Mouse (Mus musculus) E14TG2a.4 (cell line): ENCODE data around the gene Neurod1.

Experiments
- H3K27me3 ChIP-seq: 2 replicates; pipeline ENCODE4 v1.6.1; 2014; ENCODE audit warnings: low read length, control low read depth; ENCODE audit not compliant: insufficient read depth
- H3K36me3 ChIP-seq: 2 replicates; pipeline ENCODE4 v1.6.1; 2014; ENCODE audit warnings: low read length, control low read depth; ENCODE audit not compliant: insufficient read depth
- H3K4me1 ChIP-seq: replicated peaks from 2 replicates; pipeline ENCODE4 v1.6.1; 2014; ENCODE audit warnings: low read depth, low read length, control low read depth
- H3K4me3 ChIP-seq: replicated peaks from 2 replicates; pipeline ENCODE4 v1.5.1; 2014; ENCODE audit warnings: mild to moderate bottlenecking, low read length
- H3K9me3 ChIP-seq: 2 replicates; pipeline ENCODE4 v1.6.1; 2014; ENCODE audit warnings: low read length, control low read depth
- CTCF ChIP-seq: conservative IDR thresholded peaks from 2 replicates; pipeline ENCODE4 v1.5.1; 2014; ENCODE audit warnings: low read length
- NANOG ChIP-seq: IDR thresholded peaks from 2 replicates; pipeline ENCODE4 v1.6.1; 2014; ENCODE audit warnings: borderline replicate concordance, low read length, mixed read lengths
- POU5F1 ChIP-seq: IDR thresholded peaks from 2 replicates; pipeline ENCODE4 v1.6.1; 2014; ENCODE audit warnings: low read length, borderline replicate concordance

Gene Neurod1

GRCm38 (mm10) chr2:79450684-79451394, 5.7 kb downstream of the Neurod1 start:
- no peak overlapping the region for H3K4me3 ChIP-seq
- H3K4me1 ChIP-seq: peaks cover 19% of the 10 kb centered on the region
- H3K36me3 ChIP-seq: peaks cover 10% of the 10 kb centered on the region; the same call in 1 of the 2 replicates
- H3K27me3 ChIP-seq: peaks cover 16% of the 10 kb centered on the region
- TF ChIP-seq NANOG: no peak
- TF ChIP-seq CTCF: no peak
- TF ChIP-seq POU5F1: no peak
- no peaks in the 10 kb centered on the region for H3K9me3 ChIP-seq

GRCm38 (mm10) chr2:79449371-79449770, 7.2 kb downstream of the Neurod1 start:
- no peaks in the 10 kb centered on the region for H3K9me3 ChIP-seq
- peaks cover under 1% of the 10 kb centered on the region; the same call in 1 of the 2 replicates for H3K27me3 ChIP-seq
- H3K4me1 ChIP-seq: peaks cover 15% of the 10 kb centered on the region
- H3K36me3 ChIP-seq: peaks cover 10% of the 10 kb centered on the region; the same call in 1 of the 2 replicates
- TF ChIP-seq POU5F1 (no peak), NANOG (no peak), CTCF (no peak)
- no peak overlapping the region for H3K4me3 ChIP-seq

GRCm38 (mm10) chr2:79447198-79447597, 9.4 kb downstream of the Neurod1 start:
- H3K36me3 ChIP-seq: no peaks in the 10 kb centered on the region
- TF ChIP-seq POU5F1 (no peak), NANOG (no peak), CTCF (no peak)

GRCm38 (mm10) chr2:79443861-79444620, 12.5 kb downstream of the Neurod1 start:
- H3K4me3 ChIP-seq: no peak overlapping the region
- TF ChIP-seq NANOG (no peak), POU5F1 (no peak), CTCF (no peak)

More at GRCm38 (mm10) chr2:79447198-79447597, 9.4 kb downstream of the Neurod1 start:
- no peaks in the 10 kb centered on the region for H3K27me3 ChIP-seq
- peaks cover 19% of the 10 kb centered on the region for H3K4me1 ChIP-seq
- H3K4me3 ChIP-seq: no peak overlapping the region
- H3K9me3 ChIP-seq: no peaks in the 10 kb centered on the region

GRCm38 (mm10) chr2:79443401-79443800, 13.2 kb downstream of the Neurod1 start:
- no peak overlapping the region for H3K4me3 ChIP-seq
- TF ChIP-seq NANOG (no peak), POU5F1 (no peak), CTCF (no peak)

More at GRCm38 (mm10) chr2:79443861-79444620, 12.5 kb downstream of the Neurod1 start:
- Histone ChIP-seq H3K36me3 (no peaks in the 10 kb centered on the region), H3K9me3 (no peaks in the 10 kb centered on the region), H3K27me3 (no peaks in the 10 kb centered on the region), H3K4me1 (peaks cover 19% of the 10 kb centered on the region)

GRCm38 (mm10) chr2:79442906-79443305, 13.6 kb downstream of the Neurod1 start:
- Histone ChIP-seq H3K36me3 (no peaks in the 10 kb centered on the region), H3K4me3 (no peak overlapping the region), H3K4me1 (peaks cover 19% of the 10 kb centered on the region), H3K9me3 (no peaks in the 10 kb centered on the region), H3K27me3 (no peaks in the 10 kb centered on the region)
- no peak for TF ChIP-seq CTCF
- no peak for TF ChIP-seq POU5F1
- no peak for TF ChIP-seq NANOG

More at GRCm38 (mm10) chr2:79443401-79443800, 13.2 kb downstream of the Neurod1 start:
- Histone ChIP-seq H3K4me1 (peaks cover 19% of the 10 kb centered on the region), H3K9me3 (no peaks in the 10 kb centered on the region), H3K27me3 (no peaks in the 10 kb centered on the region), H3K36me3 (no peaks in the 10 kb centered on the region)

GRCm38 (mm10) chr2:79442227-79442626, 14.3 kb downstream of the Neurod1 start:
- Histone ChIP-seq H3K27me3 (no peaks in the 10 kb centered on the region), H3K4me3 (no peak overlapping the region), H3K9me3 (no peaks in the 10 kb centered on the region), H3K36me3 (no peaks in the 10 kb centered on the region), H3K4me1 (peaks cover 19% of the 10 kb centered on the region)
- no peak for TF ChIP-seq NANOG
- TF ChIP-seq POU5F1: no peak
- no peak for TF ChIP-seq CTCF

- no peak for TF ChIP-seq CTCF
- no peak for TF ChIP-seq NANOG
- no peak for TF ChIP-seq POU5F1
- H3K9me3 ChIP-seq: no peaks in the 10 kb centered on the region
- peaks cover 32% of the 10 kb centered on the region for H3K4me1 ChIP-seq
- peak overlapping the region; percentile 82; the same call in 1 of the 2 replicates for H3K4me3 ChIP-seq
- no peaks in the 10 kb centered on the region for H3K36me3 ChIP-seq
- no peaks in the 10 kb centered on the region for H3K27me3 ChIP-seq
These were observed 26.5 kb downstream of the Neurod1 start for GRCm38 (mm10) chr2:79430061-79430460.
